Mouse (Mus musculus): ENCODE measurements at regions not wholly inside any gene's neighbourhood (a gene's known extent, or its start where the extent isn't known, plus 50 kb on each side); places are given as distances from the start of the nearest gene placed in this dataset.
"Not testable (repeated sequence)": the region's sequence is repeated elsewhere in the genome, so short reads cannot be mapped to it uniquely, and the experiment has no call there.

- WGBS (ENCODE audit: insufficient replicate concordance), result 67% methylated on average over 5 of the region's 5 CpGs
- no peak for ATAC-seq (ENCODE audit: insufficient read depth)
- no peaks in the 10 kb centered on the region for H3K36me3 ChIP-seq (replicated peaks)
- no peak overlapping the region for H3K4me2 ChIP-seq
- H3K27me3 ChIP-seq, result no peaks in the 10 kb centered on the region
- H3K9ac ChIP-seq, result no peak overlapping the region
- H3K27ac ChIP-seq (replicated peaks), result no peak overlapping the region
- H3K4me1 ChIP-seq (replicated peaks), result no peaks in the 10 kb centered on the region
- no peaks in the 10 kb centered on the region for H3K9me3 ChIP-seq (replicated peaks)
- no peak overlapping the region for H3K4me3 ChIP-seq (replicated peaks)
Measured at GRCm38 (mm10) chr13:88675835-88676234, 145.4 kb upstream of the Edil3 start.

GRCm38 (mm10) chr13:88704526-88704925 lies 116.7 kb upstream of the Edil3 start:
- Histone ChIP-seq H3K36me3 (replicated peaks) (no peaks in the 10 kb centered on the region), H3K9ac (no peak overlapping the region), H3K27ac (replicated peaks) (no peak overlapping the region), H3K4me2 (no peak overlapping the region), H3K4me1 (replicated peaks) (no peaks in the 10 kb centered on the region), H3K27me3 (no peaks in the 10 kb centered on the region), H3K4me3 (replicated peaks) (no peak overlapping the region), H3K9me3 (replicated peaks) (no peaks in the 10 kb centered on the region)
- 69% methylated on average over 1 of the region's 1 CpGs for WGBS (ENCODE audit: insufficient replicate concordance)
- ATAC-seq (ENCODE audit: insufficient read depth), result no peak

- 79% methylated on average over 2 of the region's 2 CpGs for WGBS (ENCODE audit: insufficient replicate concordance)
- not testable (repeated sequence) for H3K4me3 ChIP-seq (replicated peaks); H3K36me3 ChIP-seq (replicated peaks); H3K27ac ChIP-seq (replicated peaks); ATAC-seq (ENCODE audit: insufficient read depth); H3K27me3 ChIP-seq; H3K9ac ChIP-seq; H3K9me3 ChIP-seq (replicated peaks); H3K4me2 ChIP-seq; H3K4me1 ChIP-seq (replicated peaks)
Measured at GRCm38 (mm10) chr13:88729626-88730025, 91.6 kb upstream of the Edil3 start.

GRCm38 (mm10) chr13:88749916-88750315 lies 71.4 kb upstream of the Edil3 start:
- Histone ChIP-seq H3K27me3 (no peaks in the 10 kb centered on the region), H3K9me3 (replicated peaks) (no peaks in the 10 kb centered on the region), H3K36me3 (replicated peaks) (no peaks in the 10 kb centered on the region), H3K9ac (no peak overlapping the region), H3K4me3 (replicated peaks) (no peak overlapping the region), H3K4me1 (replicated peaks) (no peaks in the 10 kb centered on the region), H3K27ac (replicated peaks) (no peak overlapping the region), H3K4me2 (no peak overlapping the region)
- ATAC-seq (ENCODE audit: insufficient read depth), result no peak
- whole genome bisulfite sequencing (ENCODE audit: insufficient replicate concordance), result 40% methylated on average over 1 of the region's 1 CpGs
